Mouse (Mus musculus) central nervous system, embryonic 11.5 days (tissue): Measurements from ENCODE around the gene Gm6880. TPM values are rescaled to one million over a fixed set of nuclear protein-coding genes. Genes with fewer than 3 reads are reported as not detected.

Experiments
- polyA plus RNA-seq: library from polyadenylated mRNA; depleted of rRNA; stranded (reverse); fragments of >200 nt; gene quantifications from 2 replicates; pipeline ENCODE4 v1.2.3, GENCODE M21; 2012; rRNA removed

Gm6880 gene
- polyA plus RNA-seq, result 0.12 TPM in 1 of 2 replicates, not detected in the other

DNA sequence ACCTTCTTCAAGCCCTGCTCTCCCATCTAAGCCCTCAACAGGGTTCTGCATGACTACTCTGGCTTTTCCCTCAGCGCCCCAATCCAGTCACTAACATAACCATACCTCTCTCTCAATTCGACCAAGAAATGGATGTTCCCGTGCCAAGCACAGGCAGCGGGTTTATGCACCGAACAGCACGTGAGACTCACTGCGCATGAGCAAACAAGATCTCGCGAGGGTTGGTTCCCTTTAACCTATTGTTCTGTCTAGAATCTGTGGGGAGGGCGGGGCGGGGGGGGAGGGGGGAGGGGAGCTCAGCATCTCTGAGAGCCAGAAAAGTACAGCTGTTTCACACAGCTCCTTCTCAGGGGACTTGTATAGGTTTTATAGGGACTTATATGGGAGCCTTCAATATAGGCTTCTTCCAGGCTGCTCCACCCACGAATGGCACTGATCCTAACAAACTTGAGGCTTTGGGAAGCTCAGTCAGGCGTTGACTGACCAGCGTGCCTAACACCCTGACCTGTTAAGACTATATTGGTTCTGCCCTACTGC, at the start of gene Gm6880:
Gene Gm6880, minus strand, starts transcription at position 51 of the 537 bp plus-strand sequence.

Other genes starting within 250 kb of the Gm6880 start
- 477 and 550 TPM in 2 replicates for gene Flna, start 231.6 kb downstream of the Gm6880 start, polyA plus RNA-seq
- gene Emd, start 226.7 kb downstream of the Gm6880 start, polyA plus RNA-seq, result 64.2 and 105 TPM in 2 replicates
- gene Rpl10, start 210.6 kb downstream of the Gm6880 start, polyA plus RNA-seq, result 1,358 and 2,258 TPM in 2 replicates
- gene Taz, start 199.5 kb downstream of the Gm6880 start, polyA plus RNA-seq, result 61.6 and 70.5 TPM in 2 replicates
- gene Dnase1l1, start 199.1 kb downstream of the Gm6880 start, polyA plus RNA-seq, result 5.9 and 8.7 TPM in 2 replicates
- 87.0 and 137 TPM in 2 replicates for gene Atp6ap1, start 184.3 kb downstream of the Gm6880 start, polyA plus RNA-seq
- gene Gdi1, start 176.4 kb downstream of the Gm6880 start, polyA plus RNA-seq, result 580 and 740 TPM in 2 replicates
- gene Fam50a, start 168.4 kb downstream of the Gm6880 start, polyA plus RNA-seq, result 50.7 and 64.9 TPM in 2 replicates
- 82.1 and 108 TPM in 2 replicates for gene Plxna3, start 152.3 kb downstream of the Gm6880 start, polyA plus RNA-seq
- gene Lage3, start 127.8 kb downstream of the Gm6880 start, polyA plus RNA-seq, result 96.9 and 108 TPM in 2 replicates
- 31.9 and 46.3 TPM in 2 replicates for gene Ubl4a, start 108.2 kb downstream of the Gm6880 start, polyA plus RNA-seq
- 2.3 and 8.5 TPM in 2 replicates for gene Slc10a3, start 108.0 kb downstream of the Gm6880 start, polyA plus RNA-seq
- 18.5 and 27.2 TPM in 2 replicates for gene Fam3a, start 88.1 kb downstream of the Gm6880 start, polyA plus RNA-seq
- gene Ikbkg, start 88.1 kb downstream of the Gm6880 start, polyA plus RNA-seq, result 23.5 and 46.1 TPM in 2 replicates
- gene G6pdx, start 52.2 kb downstream of the Gm6880 start, polyA plus RNA-seq, result 31.7 and 41.7 TPM in 2 replicates
- not detected in 2 replicates for gene Olfr1326-ps1, start 93.5 kb upstream of the Gm6880 start, polyA plus RNA-seq
- gene Olfr1325, start 111.3 kb upstream of the Gm6880 start, polyA plus RNA-seq, result not detected in 2 replicates
- gene Gm5640, start 164.2 kb upstream of the Gm6880 start, polyA plus RNA-seq, result 0.05 and 0.06 TPM in 2 replicates